Mouse (Mus musculus) E14TG2a.4 (cell line): ENCODE measurements around the gene Gm5152.
"Not testable (repeated sequence)": the region's sequence is repeated elsewhere in the genome, so short reads cannot be mapped to it uniquely, and the experiment has no call there.

ENCODE experiments used
- CTCF ChIP-seq: conservative IDR thresholded peaks from 2 replicates; pipeline ENCODE4 v1.5.1; 2014; ENCODE audit warnings: low read length
- NANOG ChIP-seq: IDR thresholded peaks from 2 replicates; pipeline ENCODE4 v1.6.1; 2014; ENCODE audit warnings: borderline replicate concordance, low read length, mixed read lengths
- POU5F1 ChIP-seq: IDR thresholded peaks from 2 replicates; pipeline ENCODE4 v1.6.1; 2014; ENCODE audit warnings: low read length, borderline replicate concordance

GRCm38 (mm10) chr5:10245770-10246169 lies 556 bp downstream of the Gm5152 start:
- TF ChIP-seq CTCF, POU5F1, NANOG: not testable (repeated sequence)
